Mouse (Mus musculus) megakaryocyte, embryonic 14.5 days (primary cell): ENCODE results near the gene Rab40c. TPM values are rescaled to one million over a fixed set of nuclear protein-coding genes. Genes with fewer than 3 reads are reported as not detected.

Experiments used
- H3K27me3 ChIP-seq: replicated peaks from 2 replicates; pipeline ENCODE3; 2012; ENCODE audit warnings: inconsistent platforms
- H3K36me3 ChIP-seq: replicated peaks from 2 replicates; pipeline ENCODE3; 2012; ENCODE audit warnings: low read length, inconsistent platforms, mixed read lengths
- H3K4me1 ChIP-seq: 2 replicates; pipeline ENCODE4 v1.6.1; 2012; ENCODE audit warnings: inconsistent platforms
- H3K4me3 ChIP-seq: replicated peaks from 2 replicates; pipeline ENCODE3; 2012; ENCODE audit warnings: moderate library complexity, mild to moderate bottlenecking, inconsistent platforms
- H3K9me3 ChIP-seq: 2 replicates; pipeline ENCODE4 v1.6.1; 2012; ENCODE audit warnings: inconsistent platforms
- FLI1 ChIP-seq: IDR thresholded peaks from 2 replicates; pipeline ENCODE4 v1.6.1; 2012; ENCODE audit warnings: low read length, inconsistent platforms, mixed read lengths
- GATA1 ChIP-seq: IDR thresholded peaks from 3 replicates; pipeline ENCODE4 v1.6.1; 2012; ENCODE audit warnings: mixed read lengths, low read length, inconsistent platforms, borderline replicate concordance
- polyA plus RNA-seq: library from polyadenylated mRNA; stranded (reverse); fragments of >175 nt; gene quantifications from 2 replicates; pipeline ENCODE4 v1.2.3, GENCODE M21; 2012; ENCODE audit warnings: low replicate concordance; ENCODE audit not compliant: insufficient read depth

Rab40c gene
- polyA plus RNA-seq, 1 experiment: 8.8 TPM

- no peaks in the 10 kb centered on the region for H3K27me3 ChIP-seq
- no peak for TF ChIP-seq GATA1
- peak; percentile 78; the same call in 1 of the 2 replicates for TF ChIP-seq FLI1
- H3K36me3 ChIP-seq: peaks cover 82% of the 10 kb centered on the region
- no peaks in the 10 kb centered on the region for H3K9me3 ChIP-seq
- H3K4me3 ChIP-seq: peak within 1 kb of the TSS; percentile 99
- peaks cover 64% of the 10 kb centered on the region for H3K4me1 ChIP-seq
Observed at GRCm38 (mm10) chr17:25844396-25844901, 75.1 kb downstream of the Rab40c start, which contains the start of gene Rhot2. Gene Rhot2 (minus strand): TSS chr17:25844851.

GRCm38 (mm10) chr17:25843636-25844395 lies 75.7 kb downstream of the Rab40c start:
- Histone ChIP-seq H3K9me3 (no peaks in the 10 kb centered on the region), H3K36me3 (peaks cover 82% of the 10 kb centered on the region), H3K27me3 (no peaks in the 10 kb centered on the region), H3K4me3 (peak overlapping the region; percentile 99), H3K4me1 (peaks cover 70% of the 10 kb centered on the region)
- TF ChIP-seq FLI1 (no peak), GATA1 (no peak)

GRCm38 (mm10) chr17:25843122-25843521 lies 76.4 kb downstream of the Rab40c start:
- Histone ChIP-seq H3K4me1 (peaks cover 75% of the 10 kb centered on the region), H3K9me3 (no peaks in the 10 kb centered on the region), H3K27me3 (no peaks in the 10 kb centered on the region), H3K4me3 (peak overlapping the region; percentile 99), H3K36me3 (peaks cover 81% of the 10 kb centered on the region)
- no peak for TF ChIP-seq FLI1
- TF ChIP-seq GATA1: no peak

- Histone ChIP-seq H3K36me3 (peaks cover 81% of the 10 kb centered on the region), H3K27me3 (no peaks in the 10 kb centered on the region), H3K4me1 (peaks cover 81% of the 10 kb centered on the region), H3K9me3 (no peaks in the 10 kb centered on the region), H3K4me3 (no peak overlapping the region)
- no peak for TF ChIP-seq FLI1
- no peak for TF ChIP-seq GATA1
Observed at GRCm38 (mm10) chr17:25842509-25842908, 77.0 kb downstream of the Rab40c start.

GRCm38 (mm10) chr17:25841117-25841880 lies 78.2 kb downstream of the Rab40c start, which contains the start of gene Gm20683:
Gene Gm20683 (minus strand): TSS chr17:25841763.
- no peaks in the 10 kb centered on the region for H3K27me3 ChIP-seq
- TF ChIP-seq GATA1: no peak
- no peak for TF ChIP-seq FLI1

GRCm38 (mm10) chr17:25840519-25840918 lies 79.0 kb downstream of the Rab40c start:
- TF ChIP-seq FLI1 (no peak), GATA1 (no peak)
- Histone ChIP-seq H3K9me3 (no peaks in the 10 kb centered on the region), H3K36me3 (peaks cover 82% of the 10 kb centered on the region), H3K27me3 (no peaks in the 10 kb centered on the region), H3K4me3 (peak overlapping the region; percentile 55), H3K4me1 (peaks cover 95% of the 10 kb centered on the region)

More at GRCm38 (mm10) chr17:25841117-25841880, 78.2 kb downstream of the Rab40c start, which contains the start of gene Gm20683:
- Histone ChIP-seq H3K36me3 (peaks cover 82% of the 10 kb centered on the region), H3K4me1 (peaks cover 93% of the 10 kb centered on the region), H3K9me3 (no peaks in the 10 kb centered on the region), H3K4me3 (peak within 1 kb of the TSS; percentile 55)

GRCm38 (mm10) chr17:25839455-25840235 lies 79.9 kb downstream of the Rab40c start:
- H3K4me1 ChIP-seq: peaks cover 95% of the 10 kb centered on the region
- no peaks in the 10 kb centered on the region for H3K9me3 ChIP-seq
- peaks cover 85% of the 10 kb centered on the region for H3K36me3 ChIP-seq
- TF ChIP-seq GATA1 (no peak), FLI1 (no peak)
- H3K4me3 ChIP-seq: no peak overlapping the region
- H3K27me3 ChIP-seq: no peaks in the 10 kb centered on the region

- peaks cover 90% of the 10 kb centered on the region for H3K36me3 ChIP-seq
- H3K27me3 ChIP-seq: no peaks in the 10 kb centered on the region
- no peaks in the 10 kb centered on the region for H3K9me3 ChIP-seq
- H3K4me1 ChIP-seq: peaks cover 97% of the 10 kb centered on the region
- H3K4me3 ChIP-seq: no peak overlapping the region
- no peak for TF ChIP-seq GATA1
- no peak for TF ChIP-seq FLI1
Observed at GRCm38 (mm10) chr17:25838904-25839303, 80.6 kb downstream of the Rab40c start.

GRCm38 (mm10) chr17:25837533-25837932 lies 82.0 kb downstream of the Rab40c start:
- Histone ChIP-seq H3K36me3 (peaks cover 83% of the 10 kb centered on the region), H3K4me3 (no peak overlapping the region), H3K27me3 (no peaks in the 10 kb centered on the region), H3K9me3 (no peaks in the 10 kb centered on the region), H3K4me1 (peaks cover 88% of the 10 kb centered on the region)
- TF ChIP-seq GATA1 (no peak), FLI1 (no peak)
